Mouse (Mus musculus) liver, postnatal 0 days (tissue): ENCODE data around the gene Mfsd9. TPM values are rescaled to one million over a fixed set of nuclear protein-coding genes. Genes with fewer than 3 reads are reported as not detected.

ENCODE experiments used
- ATAC-seq: fragments of 200-750 bp; cut with Nextera tagmentation; 2 replicates; pipeline ENCODE4 v1.8.0; 2017; ENCODE audit warnings: mild to moderate bottlenecking, moderate library complexity
- DNase-seq: peaks from one replicate; pipeline ENCODE4 v3.0.0-alpha.2; 2016
- H3K27ac ChIP-seq: fragments of 300-500 bp; sonication (generic); 2 replicates; pipeline ENCODE4 v1.5.1; 2014; ENCODE audit warnings: antibody characterized with exemption, moderate library complexity, mild to moderate bottlenecking, low read depth
- H3K27me3 ChIP-seq: fragments of 300-500 bp; sonication (generic); 2 replicates; pipeline ENCODE4 v1.6.1; 2014; ENCODE audit warnings: low read length, control low read depth, mixed read lengths; ENCODE audit not compliant: insufficient read depth
- H3K36me3 ChIP-seq: fragments of 300-500 bp; sonication (generic); replicated peaks from 2 replicates; pipeline ENCODE4 v1.6.1; 2014; ENCODE audit warnings: mild to moderate bottlenecking, control low read depth, low read length, moderate library complexity, mixed read lengths; ENCODE audit not compliant: insufficient read depth
- H3K4me1 ChIP-seq: fragments of 300-500 bp; sonication (generic); 2 replicates; pipeline ENCODE4 v1.6.1; 2014; ENCODE audit warnings: antibody characterized with exemption, mild to moderate bottlenecking, control low read depth; ENCODE audit not compliant: insufficient read depth
- H3K4me2 ChIP-seq: fragments of 300-500 bp; sonication (generic); 2 replicates; pipeline ENCODE4 v1.6.1; 2014; ENCODE audit warnings: low read depth, mild to moderate bottlenecking, low read length, moderate library complexity, mixed read lengths
- H3K4me3 ChIP-seq: fragments of 300-500 bp; sonication (generic); 2 replicates; pipeline ENCODE4 v1.5.1; 2014; ENCODE audit warnings: low read depth, low read length
- H3K9ac ChIP-seq: fragments of 300-500 bp; sonication (generic); replicated peaks from 2 replicates; pipeline ENCODE4 v1.6.1; 2014; ENCODE audit warnings: mild to moderate bottlenecking, moderate library complexity
- H3K9me3 ChIP-seq: fragments of 300-500 bp; sonication (generic); 2 replicates; pipeline ENCODE4 v1.6.1; 2016; ENCODE audit warnings: mild to moderate bottlenecking, control low read depth, low read length, mixed read lengths
- CTCF ChIP-seq: sonication (generic); IDR thresholded peaks from 2 replicates; pipeline ENCODE4 v1.5.1; 2016; ENCODE audit warnings: antibody characterized with exemption, low read depth
- EP300 ChIP-seq: IDR thresholded peaks from 2 replicates; pipeline ENCODE4 v1.6.1; 2016; ENCODE audit warnings: antibody characterized with exemption, low read depth, mild to moderate bottlenecking
- WGBS: fragments of 180-500 bp; shearing (Covaris S2); extraction: QIAGEN DNeasy Blood & Tissue Kit; methylation state at CpG from one replicate; pipeline ENCODE4 v1.1.7; 2014; ENCODE audit not compliant: insufficient replicate concordance; 5-methylcytosine and 5-hydroxymethylcytosine counted together
- polyA plus RNA-seq: library from polyadenylated mRNA; unstranded; fragments of >200 nt; fragmentation: Nextera tagmentation; extraction: Ambion mirVana; gene quantifications from 2 replicates; pipeline ENCODE4 v1.2.1, GENCODE M21; 2015

Mfsd9 gene
- polyA plus RNA-seq, 1 experiment from 2014 or later, result 0.65 TPM

DNA sequence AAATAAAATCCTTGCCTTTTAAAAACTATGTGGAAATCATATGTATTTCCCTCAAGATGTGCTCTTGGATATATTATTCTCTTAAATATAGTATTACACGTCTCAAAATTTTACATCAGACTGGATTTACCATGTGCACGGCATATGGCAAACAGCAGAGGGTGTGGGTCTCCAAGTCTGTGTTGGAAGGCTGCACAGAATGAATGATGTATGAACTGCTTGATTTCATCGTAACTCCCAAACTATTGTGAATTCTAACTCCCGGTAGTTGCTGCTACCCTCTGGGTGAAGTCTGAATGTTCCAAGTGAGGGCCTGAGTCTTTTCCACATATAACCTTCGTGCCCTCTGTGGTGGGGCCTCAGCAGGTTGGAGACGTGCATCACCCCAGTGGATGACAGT, 1.5 kb downstream of the Mfsd9 start:
- no peaks in the 10 kb centered on the region for H3K27me3 ChIP-seq
- no peak overlapping the region for H3K9ac ChIP-seq
- no peak overlapping the region for H3K4me2 ChIP-seq
- ATAC-seq (no peak), DNase-seq (no peak)
- 80% methylated on average over 6 of the region's 6 CpGs for WGBS
- no peaks in the 10 kb centered on the region for H3K9me3 ChIP-seq
- 0 out of 2 replicates have a peak, but pooled peaks cover 6% of the 10 kb centered on the region for H3K4me1 ChIP-seq
- no peak overlapping the region for H3K4me3 ChIP-seq
- TF ChIP-seq EP300 (no peak), CTCF (no peak)
- no peaks in the 10 kb centered on the region for H3K36me3 ChIP-seq
- H3K27ac ChIP-seq, result no peak overlapping the region

DNA sequence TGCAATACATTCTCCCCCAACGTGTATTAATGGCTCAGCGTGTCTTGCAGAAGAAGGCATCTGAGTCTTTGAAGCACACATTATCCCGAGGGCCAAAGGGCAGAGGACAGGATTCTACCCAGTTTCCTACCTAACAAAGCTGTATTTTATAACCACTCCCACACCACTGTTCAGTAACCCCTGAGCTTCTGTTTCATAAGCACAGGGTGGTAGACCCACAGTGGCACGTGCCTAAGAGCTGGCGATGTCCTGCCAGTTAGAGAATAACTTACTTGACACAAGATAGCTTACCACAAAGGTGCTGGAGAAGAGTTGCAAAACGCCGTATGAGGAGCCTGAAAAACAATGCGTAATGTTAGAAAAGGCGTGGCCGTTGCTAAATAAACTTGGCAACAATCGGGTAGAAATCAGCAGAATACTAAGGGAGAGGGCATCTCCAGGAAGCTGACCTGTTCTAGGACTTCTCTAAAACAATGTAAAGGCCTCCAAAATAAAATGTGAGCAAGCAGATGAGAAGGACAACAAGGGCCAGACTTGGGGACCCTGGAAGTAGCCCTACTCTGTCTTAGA, 4.5 kb downstream of the Mfsd9 start:
- TF ChIP-seq EP300 (no peak), CTCF (no peak)
- Histone ChIP-seq H3K36me3 (no peaks in the 10 kb centered on the region), H3K4me1 (0 out of 2 replicates have a peak, but pooled peaks cover 4% of the 10 kb centered on the region), H3K4me2 (no peak overlapping the region), H3K9ac (no peak overlapping the region), H3K9me3 (no peaks in the 10 kb centered on the region), H3K27ac (no peak overlapping the region), H3K27me3 (no peaks in the 10 kb centered on the region), H3K4me3 (no peak overlapping the region)
- WGBS, result 65% methylated on average over 11 of the region's 11 CpGs
- no peak for DNase-seq
- ATAC-seq, result no peak

DNA sequence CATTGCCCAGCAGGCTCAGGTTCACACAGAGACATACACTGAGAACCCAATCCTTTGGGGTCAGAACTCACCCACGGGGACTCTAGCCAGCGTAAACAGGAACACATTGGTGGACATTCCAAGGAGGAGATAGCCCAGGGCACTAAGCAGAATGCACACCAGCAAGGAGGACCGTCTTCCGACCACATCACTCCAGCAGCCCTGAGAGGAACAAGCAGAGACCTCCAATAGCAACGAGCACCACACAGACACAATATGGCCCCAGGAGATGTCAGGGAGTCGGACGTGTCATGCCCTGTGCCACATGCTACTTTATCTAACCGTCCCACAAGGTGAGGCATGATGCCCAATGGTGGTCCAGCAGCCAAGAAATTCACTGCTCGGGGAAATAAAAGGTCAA, 6.2 kb downstream of the Mfsd9 start:
- Histone ChIP-seq H3K27ac (no peak overlapping the region), H3K27me3 (no peaks in the 10 kb centered on the region), H3K4me3 (no peak overlapping the region), H3K9me3 (no peaks in the 10 kb centered on the region), H3K4me1 (0 out of 2 replicates have a peak, but pooled peaks cover 2% of the 10 kb centered on the region), H3K36me3 (0 out of 2 replicates have a peak, but pooled peaks cover 2% of the 10 kb centered on the region), H3K4me2 (no peak overlapping the region), H3K9ac (no peak overlapping the region)
- no peak for DNase-seq
- ATAC-seq, result no peak
- TF ChIP-seq CTCF, result no peak
- 85% methylated on average over 9 of the region's 9 CpGs for WGBS

DNA sequence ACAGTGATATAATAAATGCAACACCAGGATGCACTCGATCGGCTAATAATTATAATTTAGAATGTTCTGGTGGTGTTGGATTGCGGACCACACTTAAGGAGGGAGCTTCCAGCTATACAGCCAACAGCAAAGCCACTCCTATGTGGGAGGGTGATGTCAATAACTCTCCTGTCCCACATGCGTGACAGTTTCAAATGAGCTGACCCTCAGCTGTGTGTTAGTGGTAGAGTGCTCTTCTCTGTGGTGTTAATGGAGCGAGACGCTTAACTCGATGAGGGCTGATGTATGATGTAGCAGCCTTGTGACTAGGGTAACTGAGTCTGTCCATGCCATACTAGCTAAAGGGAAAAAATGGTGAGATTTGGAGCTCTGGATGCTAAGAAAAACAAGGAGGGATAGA, 7.0 kb downstream of the Mfsd9 start:
- DNase-seq, result no peak
- Histone ChIP-seq H3K27me3 (no peaks in the 10 kb centered on the region), H3K4me3 (no peak overlapping the region), H3K4me2 (no peak overlapping the region), H3K27ac (no peak overlapping the region), H3K9ac (no peak overlapping the region), H3K36me3 (0 out of 2 replicates have a peak, but pooled peaks cover 2% of the 10 kb centered on the region), H3K4me1 (0 out of 2 replicates have a peak, but pooled peaks cover 2% of the 10 kb centered on the region), H3K9me3 (no peaks in the 10 kb centered on the region; the same call in 1 of the 2 replicates)
- TF ChIP-seq CTCF, result no peak
- TF ChIP-seq EP300, result no peak
- 87% methylated on average over 7 of the region's 7 CpGs for WGBS
- no peak for ATAC-seq

DNA sequence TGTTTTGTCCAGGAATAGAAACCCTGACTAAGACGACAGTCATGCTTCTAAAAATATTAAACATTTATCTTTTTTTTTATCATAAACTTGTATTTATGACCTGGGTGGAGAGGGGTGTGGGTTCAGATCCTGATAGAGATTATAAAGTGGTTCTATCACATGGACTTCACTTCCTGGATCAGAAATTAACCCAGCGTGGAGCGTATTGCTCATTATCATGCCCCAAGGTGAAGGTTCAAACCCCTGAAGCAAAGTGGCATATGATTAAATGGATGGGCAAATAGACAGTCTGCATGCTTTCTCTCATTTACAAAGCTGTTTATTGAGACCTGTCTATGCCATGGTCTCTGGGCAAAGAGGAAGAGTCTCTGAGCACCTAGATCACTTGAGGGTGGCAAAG, 13.7 kb downstream of the Mfsd9 start:
- DNase-seq (no peak), ATAC-seq (no peak)
- Histone ChIP-seq H3K27me3 (no peaks in the 10 kb centered on the region), H3K27ac (no peak overlapping the region), H3K4me1 (no peaks in the 10 kb centered on the region), H3K4me3 (no peak overlapping the region), H3K36me3 (peaks cover 2% of the 10 kb centered on the region; the same call in 1 of the 2 replicates), H3K4me2 (no peak overlapping the region), H3K9ac (no peak overlapping the region), H3K9me3 (no peaks in the 10 kb centered on the region; the same call in 1 of the 2 replicates)
- 79% methylated on average over 3 of the region's 3 CpGs for WGBS
- TF ChIP-seq CTCF, result no peak
- no peak for TF ChIP-seq EP300

DNA sequence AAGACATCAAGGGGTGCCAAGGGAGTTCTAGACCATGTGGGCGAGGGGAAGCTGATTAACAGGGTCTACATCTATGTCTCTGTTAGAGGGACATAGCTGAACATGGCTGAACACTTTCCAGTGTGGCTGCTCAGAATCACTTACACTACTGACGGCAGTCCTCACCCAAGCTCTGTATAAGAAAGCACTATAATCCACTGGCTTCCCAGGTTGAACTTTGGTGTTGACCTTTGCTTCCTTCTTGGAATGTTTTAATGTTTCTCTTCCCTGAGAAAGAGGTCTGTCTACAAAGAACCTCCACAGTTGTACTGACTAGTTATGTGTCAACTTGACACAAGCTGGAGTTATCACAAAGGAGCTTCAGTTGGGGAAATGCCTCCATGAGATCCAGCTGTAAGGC, 14.4 kb downstream of the Mfsd9 start:
- 80% methylated on average over 2 of the region's 2 CpGs for WGBS
- Histone ChIP-seq H3K4me3 (no peak overlapping the region), H3K4me2 (no peak overlapping the region), H3K36me3 (peaks cover 2% of the 10 kb centered on the region; the same call in 1 of the 2 replicates), H3K9ac (no peak overlapping the region), H3K9me3 (no peaks in the 10 kb centered on the region; the same call in 1 of the 2 replicates), H3K27ac (no peak overlapping the region), H3K27me3 (no peaks in the 10 kb centered on the region), H3K4me1 (no peaks in the 10 kb centered on the region)
- DNase-seq (no peak), ATAC-seq (no peak)
- TF ChIP-seq CTCF, result no peak
- TF ChIP-seq EP300, result no peak
